Mouse (Mus musculus) kidney, postnatal 4 days (tissue): Measurements from ENCODE around the gene Slco1a5.
"Not testable (repeated sequence)": the region's sequence is repeated elsewhere in the genome, so short reads cannot be mapped to it uniquely, and the experiment has no call there.

Experiments
- DNase-seq, 2 experiments: peaks; one replicate each; pipeline ENCODE4 v3.0.0; 2021; ENCODE audit warnings: mixed read lengths in 2 of 2

Gene Slco1a5

GRCm38 (mm10) chr6:142289413-142290118, 33.2 kb downstream of the Slco1a5 start:
- DNase-seq: no peak

GRCm38 (mm10) chr6:142275721-142276442, 46.9 kb downstream of the Slco1a5 start:
- DNase-seq: no peak

- DNase-seq: not testable (repeated sequence)
Measured at GRCm38 (mm10) chr6:142250738-142251307, 72.0 kb downstream of the Slco1a5 start.

DNA sequence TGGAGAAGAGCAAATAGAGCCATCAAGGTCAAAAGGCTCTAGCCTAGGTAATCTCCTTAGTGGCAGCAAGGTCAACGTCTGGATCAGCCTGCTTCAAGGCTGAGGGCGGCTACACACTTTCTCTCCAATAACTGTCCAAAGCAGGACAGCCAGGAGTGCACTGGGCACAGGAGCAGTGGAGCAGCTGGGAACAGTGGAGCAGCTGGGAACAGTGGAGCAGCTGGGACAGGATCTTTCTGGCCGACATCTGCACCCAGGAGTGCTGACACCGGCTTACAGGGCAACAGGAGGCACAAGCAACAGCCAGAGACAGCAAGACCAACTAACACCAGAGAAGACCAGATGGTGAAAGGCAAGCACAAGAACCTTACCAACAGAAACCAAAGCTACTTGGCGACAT, 77.7 kb downstream of the Slco1a5 start:
- no peak for DNase-seq

GRCm38 (mm10) chr6:142239468-142239867, 83.3 kb downstream of the Slco1a5 start:
- no peak for DNase-seq

DNA sequence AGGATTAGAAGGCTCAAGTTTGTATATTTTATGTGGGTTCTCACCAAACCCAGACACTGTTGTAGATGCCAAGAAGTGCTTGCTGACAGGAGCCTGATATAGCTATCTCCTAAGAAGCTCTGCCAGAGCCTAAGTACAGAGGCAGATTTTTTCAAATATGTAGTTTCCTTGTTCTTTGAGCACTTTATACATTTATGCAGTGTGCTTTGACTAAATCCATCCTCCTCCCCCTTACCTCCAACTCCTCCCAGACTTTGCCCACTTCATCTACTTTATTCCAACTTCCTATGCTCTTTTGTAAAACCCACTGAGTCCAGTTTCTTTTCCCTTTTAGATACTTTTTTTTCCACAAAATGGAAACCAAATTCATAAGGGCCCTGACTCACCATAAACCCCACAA, 102.6 kb downstream of the Slco1a5 start:
- no peak for DNase-seq

- no peak for DNase-seq
Measured at GRCm38 (mm10) chr6:142211821-142212220, 111.0 kb downstream of the Slco1a5 start.

GRCm38 (mm10) chr6:142209749-142210148, 113.0 kb downstream of the Slco1a5 start:
- no peak for DNase-seq

DNA sequence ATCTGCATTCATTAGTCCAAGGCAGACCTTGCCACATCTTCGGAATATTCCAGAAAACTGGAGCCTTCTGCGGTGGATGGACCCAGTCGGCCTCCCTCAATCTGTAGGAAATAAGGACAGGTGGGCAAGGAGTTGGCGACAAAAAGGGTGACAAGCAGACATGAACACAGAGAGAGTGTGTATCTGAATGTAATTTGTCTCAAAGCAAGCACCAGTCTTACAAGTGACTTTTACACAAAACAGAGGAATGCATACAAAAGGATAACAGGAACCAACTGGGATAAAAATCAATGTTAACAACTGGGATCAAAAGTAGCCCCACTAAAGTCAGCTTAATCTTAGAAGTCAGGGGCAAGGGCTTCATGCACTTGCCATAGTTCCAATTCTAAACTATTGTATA, 114.4 kb downstream of the Slco1a5 start, which contains the start of gene Slco1a6:
Gene Slco1a6, minus strand, starts transcription at position 101 of the 400 bp plus-strand sequence.
- no peak for DNase-seq

DNA sequence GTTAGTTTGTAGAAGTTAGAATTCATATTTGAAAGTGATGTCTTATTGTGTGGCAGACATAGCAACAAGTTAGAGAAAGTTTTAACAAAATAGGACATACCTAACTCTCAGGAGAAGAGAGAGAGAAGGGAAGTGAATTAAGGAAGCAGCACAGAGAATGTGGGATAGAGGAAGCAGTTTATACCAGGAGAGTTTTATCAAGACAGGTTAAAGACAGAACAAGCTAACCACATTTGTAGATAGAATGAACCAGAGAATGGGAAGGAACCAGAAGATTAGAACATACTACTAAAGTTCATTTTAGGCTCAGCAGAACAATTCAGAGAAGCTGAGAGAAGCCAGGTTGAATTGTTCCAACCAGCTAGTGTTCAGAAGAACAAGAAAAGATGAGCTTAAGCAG, 122.3 kb downstream of the Slco1a5 start:
- no peak for DNase-seq

DNA sequence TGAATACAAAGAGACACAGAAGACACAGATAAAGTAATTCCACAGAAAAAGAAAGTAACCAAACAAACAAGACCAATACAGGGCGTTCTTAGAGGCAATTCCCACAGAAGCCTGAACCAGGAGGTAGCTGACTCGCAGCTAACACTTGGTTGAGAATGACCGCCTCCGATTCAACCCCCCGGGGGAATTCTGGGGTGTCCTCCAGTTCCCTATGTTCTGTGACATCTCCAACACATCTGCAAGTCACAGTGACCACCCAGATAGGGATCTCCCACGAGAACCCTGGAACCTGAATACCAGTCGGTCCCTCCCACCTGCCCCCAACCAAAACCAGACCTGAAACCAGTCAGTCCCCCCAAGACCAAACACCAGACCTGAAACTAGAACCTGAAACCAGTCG, 128.5 kb downstream of the Slco1a5 start:
- DNase-seq: no peak

DNA sequence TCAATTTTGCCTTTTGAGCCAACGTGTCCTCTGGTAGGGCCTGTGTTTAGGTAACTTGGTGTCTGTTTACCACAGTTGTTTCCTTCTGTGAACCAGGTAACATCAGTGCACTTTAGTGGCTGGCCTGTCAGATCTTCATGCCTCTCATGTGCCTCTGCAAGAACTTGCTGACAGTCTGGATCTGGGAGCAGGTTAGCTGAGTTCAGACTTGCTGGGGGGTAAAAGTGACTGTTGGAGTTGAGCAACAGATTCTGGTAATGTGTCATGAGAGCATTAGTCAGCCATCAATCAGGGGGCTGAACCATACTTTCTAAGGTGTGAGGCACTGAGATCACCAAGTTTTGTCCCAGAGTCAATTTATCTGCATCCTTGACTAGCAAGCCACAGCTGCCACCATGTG, 130.8 kb downstream of the Slco1a5 start:
- no peak for DNase-seq

- no peak for DNase-seq
Measured at GRCm38 (mm10) chr6:142187426-142187825, 135.4 kb downstream of the Slco1a5 start.

- DNase-seq: no peak
Measured at GRCm38 (mm10) chr6:142185868-142186415, 136.8 kb downstream of the Slco1a5 start.
